27 mouse cellular contexts compared by ENCODE assay signal in genomic region chr1:139153006-139153405, GRCm38 (mm10).
A peak's percentile ranks its signal among the peaks of the same experiment; 100 is the strongest.
DNase-seq lines count a peak whose midpoint lies in the region; ATAC-seq lines count a peak whose summit lies in the region.
"Had no signal": no experiment of that assay in that cellular context is flagged by ENCODE, and none has a peak within 500 bp of the region (broad histone marks: within the 10 kb centered on the region; RNA-seq: fewer than 3 reads in every experiment).

No protein-coding gene starts in this region.

- H3K36me3 ChIP-seq in hindbrain, embryonic 11.5 days (ENCODE audit: control insufficient read depth, insufficient read depth, low read length) = no peaks in the 10 kb centered on the region
- no peaks in the 10 kb centered on the region for H3K36me3 ChIP-seq in hindbrain, embryonic 10.5 days
- no peaks in the 10 kb centered on the region for H3K36me3 ChIP-seq in midbrain, embryonic 12.5 days
- H3K36me3 ChIP-seq in midbrain, embryonic 10.5 days = no peaks in the 10 kb centered on the region
- no peaks in the 10 kb centered on the region for H3K36me3 ChIP-seq in midbrain, embryonic 14.5 days (ENCODE audit: control insufficient read depth, insufficient read depth, low read length)
- H3K36me3 ChIP-seq: lung, embryonic 15.5 days; neural tube, embryonic 13.5 days; stomach, embryonic 15.5 days had no signal

- H3K4me1 ChIP-seq in hindbrain, embryonic 11.5 days (replicated peaks; ENCODE audit: control insufficient read depth, insufficient read depth, low read length) = no peaks in the 10 kb centered on the region
- H3K4me1 ChIP-seq in hindbrain, embryonic 10.5 days (replicated peaks) = no peaks in the 10 kb centered on the region
- peaks cover 8% of the 10 kb centered on the region for H3K4me1 ChIP-seq in midbrain, embryonic 12.5 days
- H3K4me1 ChIP-seq in midbrain, embryonic 10.5 days = peaks cover 14% of the 10 kb centered on the region
- H3K4me1 ChIP-seq in midbrain, embryonic 14.5 days (ENCODE audit: control insufficient read depth, insufficient read depth, low read length) = peaks cover 6% of the 10 kb centered on the region; the same call in 1 of the 2 replicates
- H3K4me1 ChIP-seq: lung, embryonic 15.5 days; neural tube, embryonic 13.5 days; stomach, embryonic 15.5 days had no signal

- H3K4me3 ChIP-seq in hindbrain, embryonic 11.5 days (ENCODE audit: low read depth, low read length) = no peak overlapping the region
- H3K4me3 ChIP-seq in hindbrain, embryonic 10.5 days = no peak overlapping the region
- H3K4me3 ChIP-seq in midbrain, embryonic 12.5 days = no peak overlapping the region
- no peak overlapping the region for H3K4me3 ChIP-seq in midbrain, embryonic 10.5 days
- no peak overlapping the region for H3K4me3 ChIP-seq in midbrain, embryonic 14.5 days (replicated peaks; ENCODE audit: low read depth, low read length)
- H3K4me3 ChIP-seq: erythroblast, embryonic 14.5 days; lung, embryonic 15.5 days; neural tube, embryonic 13.5 days; stomach, embryonic 15.5 days had no signal

- no peaks in the 10 kb centered on the region for H3K27me3 ChIP-seq in hindbrain, embryonic 11.5 days (ENCODE audit: control insufficient read depth, insufficient read depth, low read length)
- H3K27me3 ChIP-seq in hindbrain, embryonic 10.5 days (ENCODE audit: insufficient read depth, poor library complexity, severe bottlenecking) = no peaks in the 10 kb centered on the region
- no peaks in the 10 kb centered on the region for H3K27me3 ChIP-seq in midbrain, embryonic 12.5 days
- no peaks in the 10 kb centered on the region for H3K27me3 ChIP-seq in midbrain, embryonic 10.5 days (ENCODE audit: low read depth, poor library complexity, severe bottlenecking)
- H3K27me3 ChIP-seq in midbrain, embryonic 14.5 days (ENCODE audit: control insufficient read depth, insufficient read depth, low read length) = no peaks in the 10 kb centered on the region
- H3K27me3 ChIP-seq: lung, embryonic 15.5 days; neural tube, embryonic 13.5 days; Patski; stomach, embryonic 15.5 days had no signal

- H3K4me2 ChIP-seq in hindbrain, embryonic 11.5 days (replicated peaks; ENCODE audit: low read depth, low read length) = no peak overlapping the region
- H3K4me2 ChIP-seq in midbrain, embryonic 12.5 days (replicated peaks) = no peak overlapping the region
- no peak overlapping the region for H3K4me2 ChIP-seq in midbrain, embryonic 14.5 days (ENCODE audit: low read length)
- H3K4me2 ChIP-seq: heart, embryonic 11.5 days; lung, embryonic 15.5 days; neural tube, embryonic 13.5 days; stomach, embryonic 15.5 days had no signal

- H3K27ac ChIP-seq in hindbrain, embryonic 11.5 days (ENCODE audit: low read depth, low read length) = no peak overlapping the region
- H3K27ac ChIP-seq in hindbrain, embryonic 10.5 days = no peak overlapping the region
- peak overlapping the region; percentile 81 for H3K27ac ChIP-seq in midbrain, embryonic 12.5 days (replicated peaks)
- no peak overlapping the region for H3K27ac ChIP-seq in midbrain, embryonic 10.5 days (replicated peaks)
- H3K27ac ChIP-seq in midbrain, embryonic 14.5 days (replicated peaks; ENCODE audit: low read depth, low read length) = peak overlapping the region; percentile 73
- H3K27ac ChIP-seq: liver, embryonic 14.5 days; lung, embryonic 15.5 days; neural tube, embryonic 13.5 days; stomach, embryonic 15.5 days had no signal

- 65% methylated on average over 2 of the region's 2 CpGs for WGBS in hindbrain, embryonic 11.5 days
- WGBS in hindbrain, embryonic 10.5 days = 72% methylated on average over 2 of the region's 2 CpGs
- 28% methylated on average over 2 of the region's 2 CpGs for whole genome bisulfite sequencing in midbrain, embryonic 12.5 days
- WGBS in midbrain, embryonic 10.5 days = 59% methylated on average over 2 of the region's 2 CpGs
- WGBS in midbrain, embryonic 14.5 days = 5% methylated on average over 2 of the region's 2 CpGs

- no peak overlapping the region for H3K9ac ChIP-seq in hindbrain, embryonic 11.5 days (ENCODE audit: low read depth, low read length)
- no peak overlapping the region for H3K9ac ChIP-seq in midbrain, embryonic 12.5 days (replicated peaks)
- H3K9ac ChIP-seq in midbrain, embryonic 14.5 days (replicated peaks; ENCODE audit: low read length) = no peak overlapping the region
- H3K9ac ChIP-seq: liver, embryonic 14.5 days; lung, embryonic 15.5 days; neural tube, embryonic 13.5 days; stomach, embryonic 15.5 days had no signal

- H3K9me3 ChIP-seq in hindbrain, embryonic 11.5 days (ENCODE audit: control insufficient read depth, low read length) = no peaks in the 10 kb centered on the region
- peaks cover 3% of the 10 kb centered on the region; the same call in 1 of the 2 replicates for H3K9me3 ChIP-seq in hindbrain, embryonic 10.5 days
- H3K9me3 ChIP-seq in midbrain, embryonic 12.5 days = no peaks in the 10 kb centered on the region
- no peaks in the 10 kb centered on the region; the same call in 1 of the 2 replicates for H3K9me3 ChIP-seq in midbrain, embryonic 10.5 days (replicated peaks)
- no peaks in the 10 kb centered on the region for H3K9me3 ChIP-seq in midbrain, embryonic 14.5 days (ENCODE audit: control insufficient read depth, low read length)
- H3K9me3 ChIP-seq: lung, embryonic 15.5 days; neural tube, embryonic 13.5 days; stomach, embryonic 15.5 days had no signal

- DNase-seq in hindbrain, embryonic 11.5 days (ENCODE audit: low spot score) = no peak
- DNase-seq in hindbrain, embryonic 10.5 days (ENCODE audit: low spot score) = no peak
- no peak for DNase-seq in midbrain, embryonic 10.5 days (ENCODE audit: low spot score)
- DNase-seq in midbrain, embryonic 14.5 days = peak; percentile 68
- DNase-seq in right cerebral cortex, postnatal 36 days (ENCODE audit: low spot score in 2 of 2) = no peak
- DNase-seq in cerebellum, adult 18-20 months = no peak
- DNase-seq in testis, postnatal 14 days (ENCODE audit: low spot score) = no peak
- DNase-seq: adrenal gland, postnatal 14 days; cerebellum, adult 11-12 months; cerebellum, postnatal 14 days; gastrocnemius, postnatal 14 days; heart, adult 11 months; heart, postnatal 36 days; kidney, adult 8-10 months; kidney, postnatal 10 days; liver; right cerebral cortex, postnatal 14 days; thymus, postnatal 14 days had no signal

- ATAC-seq in hindbrain, embryonic 11.5 days (ENCODE audit: low FRiP score) = peak; percentile 38; the same call in 1 of the 2 replicates
- peak; percentile 84 for ATAC-seq in midbrain, embryonic 12.5 days (ENCODE audit: low FRiP score, low read depth)
- peak; percentile 77; the same call in 1 of the 2 replicates for ATAC-seq in midbrain, embryonic 14.5 days (ENCODE audit: low FRiP score, low TSS enrichment)
- ATAC-seq: intestine, embryonic 16.5 days; Patski had no signal

Comparison
In these comparisons a context has a peak if more than half of its experiments do, and no peak if none do; other contexts are left out.
1. H3K27ac ChIP-seq: peak in midbrain, embryonic 12.5 days (single experiment) and midbrain, embryonic 14.5 days (single experiment); none in hindbrain, embryonic 11.5 days (single experiment), hindbrain, embryonic 10.5 days (single experiment) and midbrain, embryonic 10.5 days (single experiment).
2. Peak in every context shown above with its lines, with median percentiles within 50 percentile points of each other: ATAC-seq.